Mouse (Mus musculus): ENCODE results near the gene Ergic1. TPM values are rescaled to one million over a fixed set of nuclear protein-coding genes. Genes with fewer than 3 reads are reported as not detected.

The Ergic1 gene
- total RNA-seq, 2 experiments from 2014 or later, result 51.1 to 59.5 TPM

DNA sequence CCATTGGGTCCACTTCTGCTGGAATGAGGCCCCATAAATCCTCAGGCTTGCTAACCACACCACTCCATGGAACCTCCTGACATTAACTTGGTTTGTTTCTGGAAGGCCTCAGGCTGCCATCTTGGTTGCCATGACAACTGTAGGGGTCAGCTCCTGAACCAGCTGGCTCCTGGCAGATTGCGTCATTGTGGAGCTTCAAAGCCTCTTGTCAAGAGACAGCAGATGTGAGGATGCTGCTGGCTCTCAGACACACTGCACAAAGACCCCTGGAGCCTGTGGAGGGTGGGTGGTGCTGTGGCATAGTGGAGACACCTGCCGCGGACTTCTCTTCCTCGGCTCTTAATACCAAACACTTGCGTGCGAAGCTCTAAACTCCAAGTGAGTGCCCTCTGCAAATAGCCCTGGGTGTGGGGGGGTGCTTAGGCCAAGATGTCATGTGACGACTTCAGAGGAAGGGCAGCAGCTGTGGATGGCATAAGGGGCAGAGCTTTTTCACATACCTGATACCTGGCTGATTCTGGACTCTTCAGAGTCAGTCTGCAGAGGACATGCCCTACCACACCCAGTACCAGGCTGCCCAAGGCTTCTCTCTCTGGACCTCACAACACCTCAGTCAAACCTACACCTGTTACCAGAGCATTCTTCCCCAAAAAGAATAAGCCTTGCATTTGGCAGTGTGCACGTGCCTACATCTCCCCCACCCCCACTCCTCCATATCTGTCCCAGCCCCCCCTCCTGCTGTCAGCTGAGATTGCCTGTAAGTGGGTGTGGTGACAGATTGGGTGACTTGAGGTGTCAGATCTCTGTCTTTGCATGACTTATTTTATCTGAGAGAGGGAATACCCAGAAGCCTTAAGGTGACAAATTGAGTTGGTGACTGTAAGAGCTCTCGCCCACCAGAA lies 83.5 kb downstream of the Ergic1 start:
- intact Hi-C loops (cut with DNase I), result loop anchor here (5.0 kb wide), 1 partner anchor 332 kb away; no protein-coding TSS in a partner anchor
- no peak for DNase-seq

DNA sequence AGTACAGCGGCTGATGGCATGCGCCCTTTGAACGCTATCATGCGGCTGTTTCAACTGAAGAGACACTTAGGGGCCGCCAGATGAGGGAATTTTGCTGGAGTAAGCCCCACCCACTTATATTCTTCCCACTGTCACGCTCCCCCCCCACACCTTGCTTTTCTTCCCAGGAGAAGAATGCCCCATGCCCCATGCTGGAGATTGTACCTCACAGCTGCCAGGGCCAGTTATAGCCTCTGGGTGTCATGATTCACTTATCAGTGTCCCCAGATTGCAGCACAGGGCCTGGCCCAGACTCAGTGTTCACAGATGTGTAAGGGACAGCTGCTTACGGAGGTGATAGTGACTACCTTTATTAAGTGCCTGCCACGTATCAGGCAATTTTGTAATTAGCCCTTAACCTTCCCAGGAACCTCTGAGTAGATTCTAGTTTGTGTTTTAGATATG lies 84.1 kb downstream of the Ergic1 start:
- no peak for DNase-seq
- intact Hi-C loops (cut with DNase I), result no loop called here

DNA sequence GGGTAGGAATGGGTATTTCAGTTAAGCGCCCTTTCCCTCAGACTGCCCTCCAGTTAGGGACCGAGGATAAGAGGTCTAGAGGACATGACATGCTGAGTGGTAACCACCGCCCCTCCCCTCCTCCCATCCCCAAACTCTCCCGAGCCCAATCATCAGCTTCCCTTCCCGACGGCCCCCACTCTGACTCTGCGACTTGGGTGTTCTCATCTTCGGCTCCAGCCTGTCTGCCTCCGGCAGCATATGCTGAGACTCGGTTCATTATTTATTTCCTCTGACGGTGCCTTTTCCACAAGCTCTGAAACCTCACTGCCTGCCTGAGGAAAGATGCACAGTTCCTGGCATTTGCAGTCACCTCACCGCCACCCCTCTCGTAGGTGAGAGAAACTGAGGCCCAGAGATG lies 86.0 kb downstream of the Ergic1 start:
- intact Hi-C loops (cut with DNase I), result no loop called here
- no peak for DNase-seq

DNA sequence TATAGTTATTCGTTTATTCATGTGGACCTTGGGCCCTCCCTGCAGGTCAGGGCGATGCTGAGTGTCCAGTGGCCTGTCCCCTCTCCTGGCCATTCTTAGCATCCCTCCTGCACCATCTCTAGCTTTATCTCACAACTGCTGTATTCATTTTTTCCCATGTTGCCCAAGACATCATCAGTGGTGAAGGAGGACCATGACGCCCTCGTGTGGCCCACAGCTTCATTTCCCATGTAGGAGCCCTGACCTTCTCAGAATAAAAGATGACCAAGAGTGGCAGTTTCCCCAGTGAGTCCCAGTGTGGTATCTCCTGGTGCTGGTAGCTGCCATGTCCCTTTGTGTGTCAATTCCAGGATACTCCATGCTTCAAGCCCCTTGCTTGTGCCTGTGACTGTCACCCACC lies 88.3 kb downstream of the Ergic1 start:
- no peak for DNase-seq
- intact Hi-C loops (cut with DNase I), result no loop called here

DNA sequence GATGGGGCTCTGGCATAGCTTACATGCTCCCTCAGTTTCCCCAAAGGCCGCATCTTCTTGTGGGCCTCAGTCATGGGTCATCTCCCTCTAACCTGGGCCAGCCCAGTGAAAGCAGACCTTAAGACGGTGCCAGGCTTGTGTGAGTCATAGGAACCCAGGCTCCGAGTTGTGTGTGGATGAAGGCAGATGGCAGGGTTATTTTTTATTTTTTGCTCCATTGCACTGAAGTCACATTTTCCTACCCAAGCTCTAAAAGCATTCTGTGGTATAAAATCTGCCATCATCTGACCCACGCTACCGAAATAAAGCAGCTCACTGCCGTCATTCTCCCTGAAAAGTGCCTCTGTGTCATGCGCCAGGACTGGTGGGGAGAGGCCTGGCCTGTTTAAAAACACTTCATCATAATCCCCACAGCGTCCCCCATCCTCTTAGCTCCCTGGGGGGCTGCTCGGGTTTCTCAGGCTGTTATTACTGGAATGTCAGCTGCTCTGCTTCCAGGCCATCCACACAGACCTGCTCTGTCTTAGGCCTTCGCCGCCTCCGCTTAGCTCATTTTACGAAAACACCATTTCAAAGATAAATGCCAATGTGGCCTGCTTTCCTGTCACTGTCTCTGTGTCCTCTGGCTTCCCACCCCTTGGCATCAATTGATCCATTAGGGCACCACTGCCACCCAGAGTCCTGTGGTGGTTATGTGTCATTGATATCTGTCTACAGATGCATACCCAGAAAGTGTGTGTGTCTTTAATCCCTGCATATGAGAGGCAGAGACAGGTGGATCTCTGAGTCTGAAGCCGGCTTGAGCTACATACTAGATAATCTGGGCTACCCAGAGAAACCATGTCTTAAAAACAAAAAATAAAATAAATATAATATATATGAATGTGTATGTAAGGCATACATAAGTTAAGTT lies 89.4 kb downstream of the Ergic1 start:
- DNase-seq, result no peak
- intact Hi-C loops (cut with DNase I), result no loop called here

DNA sequence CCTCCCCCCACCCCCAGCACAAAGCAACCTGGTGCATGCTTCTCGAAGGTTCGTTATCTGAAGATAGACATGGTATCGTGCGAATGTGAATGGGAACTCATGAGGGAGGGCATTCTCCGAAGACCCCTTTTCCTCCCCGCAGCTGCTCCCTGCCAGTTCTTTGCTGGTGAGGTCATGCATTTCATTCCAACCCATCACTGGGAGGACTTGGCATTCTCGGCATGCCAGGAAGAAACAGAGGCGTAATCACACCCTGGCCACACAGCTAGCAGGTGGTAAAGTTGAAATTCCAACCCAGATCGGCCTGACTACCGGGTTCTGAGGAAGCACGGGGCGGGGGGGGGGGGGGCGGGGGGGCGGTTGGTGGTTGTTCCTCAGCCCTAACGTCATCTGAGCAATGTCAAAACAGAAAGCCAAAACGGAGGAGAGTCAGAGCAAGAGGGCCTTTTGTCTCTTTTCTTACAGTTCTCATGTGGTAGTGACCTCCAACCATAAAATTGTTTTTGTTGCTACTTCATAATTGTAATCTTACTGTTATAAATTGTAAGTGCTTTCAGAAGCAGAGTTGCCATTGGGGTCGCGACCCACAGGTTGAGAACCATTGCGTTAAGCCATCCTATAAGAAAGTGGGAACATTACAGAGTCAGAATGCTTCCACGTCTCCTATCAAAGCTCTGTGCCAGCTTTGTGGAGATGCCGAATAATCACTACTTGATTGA lies 97.7 kb downstream of the Ergic1 start:
- DNase-seq, result no peak
- intact Hi-C loops (cut with DNase I), result no loop called here

DNA sequence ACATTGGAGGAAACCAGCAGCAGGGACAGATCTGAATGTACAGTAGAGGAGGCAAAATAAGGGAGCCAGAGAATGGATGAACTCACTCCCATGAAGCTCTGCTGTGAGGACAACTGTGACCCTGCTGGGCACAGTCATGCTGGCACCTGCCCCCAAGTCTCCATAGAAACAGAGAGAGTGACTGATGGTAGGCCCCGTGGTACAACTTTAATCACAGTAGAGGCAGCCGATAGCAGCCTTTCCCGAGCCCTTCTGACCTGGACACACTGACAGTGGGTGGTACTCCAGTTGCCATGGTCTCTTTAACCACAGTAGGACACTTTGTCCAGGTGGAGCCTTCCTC lies 98.3 kb downstream of the Ergic1 start:
- DNase-seq, result no peak
- intact Hi-C loops (cut with DNase I), result no loop called here

DNA sequence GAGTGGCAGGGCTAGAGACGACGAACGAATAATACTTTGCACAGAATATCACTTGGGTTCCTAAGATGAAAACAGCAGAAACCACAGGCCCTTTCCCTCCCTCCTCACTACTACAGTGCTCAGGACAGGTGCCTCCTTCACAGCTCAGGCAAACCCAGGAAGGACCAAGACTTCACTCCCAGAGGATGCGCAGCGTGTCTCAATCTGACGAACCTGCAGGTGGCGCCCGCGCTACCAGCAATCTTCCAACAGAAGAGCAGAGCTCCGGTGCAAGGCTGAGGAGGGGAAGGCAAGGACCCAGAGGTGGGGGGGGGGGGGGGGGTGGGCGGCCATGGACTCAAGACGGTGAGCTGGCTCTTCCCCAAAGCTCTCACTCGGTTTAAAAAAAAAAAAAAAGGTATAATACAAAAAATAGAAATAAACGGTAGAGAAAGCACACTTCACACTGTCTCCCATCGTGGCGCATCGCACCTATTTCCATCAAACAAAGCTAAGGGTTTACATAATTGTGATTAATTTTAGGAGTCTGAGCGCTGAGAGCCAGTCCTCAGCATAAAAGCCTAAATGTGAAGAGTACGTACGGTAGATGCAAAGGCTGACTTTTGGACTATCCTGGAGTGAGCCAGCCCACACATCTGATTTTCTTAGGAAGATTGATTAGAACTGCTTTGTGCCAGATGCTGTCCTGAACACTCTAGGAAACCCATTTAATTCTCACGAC lies 99.1 kb downstream of the Ergic1 start:
- DNase-seq, result peak; percentile 79 to 86
- intact Hi-C loops (cut with DNase I), result loop anchor here (5.0 kb wide), 3 partner anchors 52 to 227 kb away; partner anchors contain the start of gene Bnip1

DNA sequence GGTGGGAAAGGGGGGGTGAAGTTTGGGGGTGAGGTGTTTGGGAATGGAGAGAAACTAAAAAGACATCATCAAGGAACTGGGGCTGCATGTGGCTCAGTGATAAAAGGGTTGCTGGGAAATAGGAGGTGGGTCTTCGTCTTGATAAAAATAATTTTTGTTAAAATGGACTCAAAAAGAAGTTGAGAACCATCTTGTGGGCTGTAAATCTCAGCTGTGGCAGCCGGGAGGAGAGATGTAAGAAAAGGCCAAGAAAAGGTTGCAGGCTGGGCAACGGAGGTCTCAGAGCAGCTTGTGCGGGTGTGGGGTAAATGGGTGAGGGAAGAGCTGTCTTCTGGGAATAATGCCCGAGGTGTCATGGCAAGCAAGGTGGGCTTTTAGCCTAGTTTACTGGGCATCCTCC lies 100.9 kb downstream of the Ergic1 start:
- intact Hi-C loops (cut with DNase I), result loop anchor here (5.0 kb wide), 3 partner anchors 50 to 225 kb away; partner anchors contain the start of gene Bnip1
- DNase-seq, result no peak

DNA sequence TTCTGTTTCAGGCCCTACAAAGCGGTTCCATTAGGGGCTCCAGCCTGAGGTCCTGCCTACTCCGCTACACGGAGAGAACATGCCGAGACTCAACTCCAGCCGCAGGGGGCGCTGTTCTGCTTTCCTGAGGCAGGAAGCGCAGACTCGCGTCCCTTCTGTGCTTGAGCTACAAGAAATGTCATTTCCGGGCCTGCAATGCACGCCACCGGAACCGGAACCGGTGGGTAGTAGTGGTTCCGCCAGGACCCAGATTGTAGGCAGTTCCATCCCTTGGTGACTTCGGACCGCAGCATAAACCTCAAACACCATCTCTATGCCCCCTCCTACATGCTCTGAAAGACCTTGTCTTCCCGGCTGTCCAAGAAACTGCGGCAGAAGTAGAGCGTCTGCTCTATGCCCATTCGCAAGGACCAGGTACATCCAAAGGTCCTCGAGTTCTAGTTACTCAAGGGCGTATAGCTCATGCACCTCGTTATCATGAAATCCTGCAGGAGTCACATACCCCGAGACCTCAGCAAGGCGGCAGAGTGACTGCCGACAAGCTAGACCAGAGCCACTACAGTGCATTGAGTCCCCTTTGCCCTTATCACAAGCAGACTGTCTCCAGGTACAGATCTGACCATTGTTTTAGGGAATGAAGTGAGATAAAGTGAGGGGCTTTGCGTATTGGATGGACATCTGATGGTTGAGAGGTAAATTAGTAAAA lies 101.8 kb downstream of the Ergic1 start, which contains the start of gene Atp6v0e:
Gene Atp6v0e (plus strand): TSS at position 254 of the 706 bp plus-strand sequence.
- intact Hi-C loops (cut with DNase I), result loop anchor here (5.0 kb wide), 3 partner anchors 49 to 224 kb away; partner anchors contain the start of gene Bnip1
- peak; percentile 95 to 98 for DNase-seq

DNA sequence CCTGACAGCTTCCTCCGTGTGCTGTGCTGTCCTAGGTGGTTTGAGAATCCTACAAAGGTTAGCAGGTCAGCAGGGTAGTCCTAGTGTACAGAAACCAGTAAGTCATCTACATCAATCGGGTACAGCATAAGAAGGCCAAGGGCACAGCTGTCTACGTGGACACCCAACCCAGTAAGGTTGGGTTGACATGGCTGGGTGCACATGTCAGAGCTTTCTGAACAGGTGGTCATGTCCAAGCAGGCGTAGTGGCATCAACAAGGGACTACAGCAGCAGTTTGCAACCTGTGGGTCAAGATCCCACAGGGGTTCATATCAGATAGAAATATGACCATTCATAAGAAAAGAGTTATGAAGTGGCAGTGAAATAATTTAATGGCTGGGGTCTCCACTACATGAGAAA lies 104.3 kb downstream of the Ergic1 start:
- DNase-seq, result no peak
- intact Hi-C loops (cut with DNase I), result no loop called here

DNA sequence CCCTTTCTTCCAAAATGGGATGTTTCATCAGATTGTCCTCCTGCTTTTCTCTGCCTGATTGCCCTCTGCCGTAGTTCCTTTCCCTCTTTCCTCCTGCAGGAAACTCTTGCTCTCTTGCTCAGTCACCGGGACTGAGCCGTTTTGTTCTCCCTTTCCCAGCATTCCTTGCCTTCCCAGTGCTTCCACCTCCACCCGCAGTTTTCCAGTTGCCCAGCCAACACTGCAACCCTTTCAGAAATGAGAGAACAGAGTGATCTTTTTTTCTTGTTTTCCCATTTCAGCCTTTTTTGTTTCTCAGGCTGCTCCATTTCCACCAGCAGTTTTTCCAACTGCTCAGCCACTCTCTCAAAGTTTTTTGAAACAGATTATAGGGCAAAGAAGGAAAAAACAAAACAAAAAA lies 110.0 kb downstream of the Ergic1 start:
- no peak for DNase-seq
- intact Hi-C loops (cut with DNase I), result no loop called here

DNA sequence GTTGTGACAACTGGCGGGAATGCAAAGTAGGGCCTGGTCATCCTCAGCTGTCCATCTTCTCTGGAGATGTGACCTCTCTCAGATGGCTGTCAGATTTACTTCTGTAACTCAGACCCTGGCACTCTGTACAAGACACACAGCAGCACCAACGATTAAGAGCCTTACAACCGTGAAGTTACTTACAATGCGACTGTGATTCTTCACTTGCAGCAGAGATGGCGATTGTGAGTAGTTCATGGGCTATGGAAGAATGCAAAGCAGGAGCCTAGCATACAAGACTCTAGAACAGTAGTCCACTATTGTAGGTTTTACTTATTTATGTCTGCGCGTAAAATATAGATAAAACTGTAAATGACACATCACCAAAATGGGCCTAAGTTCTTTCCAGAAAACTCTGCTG lies 114.6 kb downstream of the Ergic1 start:
- no peak for DNase-seq
- intact Hi-C loops (cut with DNase I), result loop anchor here (5.0 kb wide), 1 partner anchor 36 kb away; no protein-coding TSS in a partner anchor

DNA sequence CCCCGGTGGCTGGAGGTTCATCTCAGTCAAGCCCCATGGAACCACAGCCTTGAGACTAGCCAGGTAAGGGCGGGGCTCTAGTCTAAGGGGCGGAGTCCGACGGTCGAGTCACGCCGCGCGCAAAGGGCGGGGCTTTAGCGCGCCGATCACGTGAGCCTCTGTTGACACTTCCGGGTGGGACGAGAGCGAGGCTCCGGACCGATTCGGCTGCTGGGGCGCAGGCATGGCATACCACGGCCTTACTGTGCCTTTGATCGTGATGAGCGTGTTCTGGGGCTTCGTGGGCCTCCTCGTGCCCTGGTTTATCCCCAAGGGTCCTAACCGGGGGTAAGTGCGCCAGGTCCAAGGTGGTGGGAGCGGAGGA lies 114.9 kb downstream of the Ergic1 start:
- intact Hi-C loops (cut with DNase I), result loop anchor here (5.0 kb wide), 1 partner anchor 36 kb away; no protein-coding TSS in a partner anchor
- peak; percentile 86 to 90 for DNase-seq

DNA sequence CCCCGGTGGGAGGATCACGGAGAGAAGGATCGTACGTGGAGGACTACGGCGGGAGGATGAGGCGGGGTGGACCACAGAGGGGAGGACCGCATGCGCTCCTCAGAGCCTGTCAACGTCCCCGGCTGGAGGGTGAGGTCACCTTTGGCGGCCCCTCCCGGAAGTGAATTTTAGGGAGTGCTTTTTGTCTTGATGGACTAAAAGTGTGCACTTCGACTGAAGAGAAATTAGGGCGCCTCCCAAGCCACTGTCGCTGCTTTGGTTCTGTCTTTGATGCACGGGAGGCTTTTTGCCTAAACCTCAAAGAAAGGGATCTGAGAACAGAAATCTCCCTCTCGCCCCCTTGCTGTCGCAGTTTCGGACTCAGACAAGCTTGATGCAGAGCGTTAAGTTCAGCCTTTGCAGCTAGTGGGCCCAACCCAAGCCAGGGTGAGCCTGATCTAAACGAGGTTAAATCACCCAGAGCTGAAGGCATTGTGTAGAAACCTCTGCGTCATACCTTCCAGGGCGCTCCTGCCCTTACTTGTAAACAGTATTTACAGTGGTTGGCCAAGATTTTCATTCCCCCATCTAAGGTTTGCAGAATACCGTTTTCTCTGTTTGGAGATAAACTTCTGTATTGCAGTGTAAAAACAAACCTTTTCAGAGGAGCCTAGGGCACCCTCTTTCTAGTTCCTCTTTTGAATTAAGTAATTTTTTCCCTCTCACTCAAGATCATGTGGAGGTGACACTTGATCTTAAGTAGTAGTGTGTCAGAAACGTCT lies 115.5 kb downstream of the Ergic1 start:
- DNase-seq, result peak; percentile 80 to 86
- intact Hi-C loops (cut with DNase I), result loop anchor here (5.0 kb wide), 1 partner anchor 36 kb away; no protein-coding TSS in a partner anchor

DNA sequence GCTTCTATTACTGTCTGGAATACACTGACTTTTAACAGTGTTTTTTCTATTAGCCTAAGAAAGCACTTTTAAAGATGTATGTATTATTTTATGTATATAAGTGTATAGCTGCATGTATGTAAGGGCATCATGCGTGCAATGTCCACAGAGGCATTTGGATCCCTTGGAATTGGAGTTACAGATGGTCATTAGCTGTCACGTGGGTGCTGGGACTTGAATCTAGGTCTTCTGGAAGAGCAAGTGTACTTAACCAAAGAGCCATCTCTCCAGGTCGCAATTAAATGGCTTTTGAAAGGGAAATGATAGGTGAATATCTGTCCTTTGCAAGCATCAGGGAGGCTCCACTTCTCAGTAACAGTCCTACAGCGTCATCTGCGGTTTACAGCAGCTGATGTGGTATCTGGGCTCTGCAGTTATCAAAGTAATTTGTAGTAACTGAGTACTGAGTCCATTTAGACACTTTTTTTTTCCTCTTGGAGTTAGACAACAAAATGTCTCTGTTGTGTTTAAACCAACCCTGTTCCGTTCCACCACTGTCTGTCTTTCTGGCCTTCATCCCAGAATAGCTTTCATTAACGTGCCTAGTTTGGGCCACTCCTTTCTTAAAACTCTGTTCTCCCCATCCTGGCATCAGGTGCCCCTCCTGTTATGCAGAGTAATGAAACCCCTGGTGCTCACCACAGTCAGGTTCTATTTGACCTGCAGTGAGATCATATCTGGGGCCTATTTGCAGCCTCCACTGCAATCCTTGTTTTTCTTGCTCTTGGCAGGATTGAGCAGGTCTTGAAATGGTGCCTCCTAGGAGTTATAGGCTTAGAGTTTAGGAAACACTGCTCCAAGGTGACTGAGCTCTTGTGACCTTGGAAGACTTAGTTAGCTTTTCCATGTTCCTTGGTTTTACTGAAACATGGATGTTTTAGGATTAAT lies 116.7 kb downstream of the Ergic1 start:
- no peak for DNase-seq
- intact Hi-C loops (cut with DNase I), result loop anchor here (5.0 kb wide), 1 partner anchor 34 kb away; no protein-coding TSS in a partner anchor

DNA sequence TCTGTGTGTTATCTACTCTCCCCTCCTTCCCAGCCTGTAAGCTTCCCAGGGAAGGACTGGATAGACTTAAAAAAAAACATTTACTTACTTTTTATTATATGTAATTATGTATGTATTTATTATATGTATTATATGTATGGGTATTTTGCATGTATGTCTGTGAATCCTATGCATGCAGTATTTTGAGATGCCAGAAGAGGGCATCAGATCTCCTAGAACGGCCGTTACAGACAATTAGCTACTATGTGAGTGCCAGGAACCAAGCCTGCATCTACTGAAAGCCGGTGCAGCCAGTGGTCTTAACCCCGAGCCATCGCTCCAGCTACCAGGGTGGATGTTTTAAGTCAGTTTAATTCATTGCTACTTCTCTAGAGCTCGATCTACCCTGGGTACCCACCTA lies 120.0 kb downstream of the Ergic1 start:
- intact Hi-C loops (cut with DNase I), result loop anchor here (10.0 kb wide), 1 partner anchor 414 kb away; no protein-coding TSS in a partner anchor
- DNase-seq, result no peak

Data from heart, postnatal 14 days (tissue).